Mouse (Mus musculus): ENCODE measurements at regions not wholly inside any gene's neighbourhood (a gene's known extent, or its start where the extent isn't known, plus 50 kb on each side); places are given as distances from the start of the nearest gene placed in this dataset.

DNA sequence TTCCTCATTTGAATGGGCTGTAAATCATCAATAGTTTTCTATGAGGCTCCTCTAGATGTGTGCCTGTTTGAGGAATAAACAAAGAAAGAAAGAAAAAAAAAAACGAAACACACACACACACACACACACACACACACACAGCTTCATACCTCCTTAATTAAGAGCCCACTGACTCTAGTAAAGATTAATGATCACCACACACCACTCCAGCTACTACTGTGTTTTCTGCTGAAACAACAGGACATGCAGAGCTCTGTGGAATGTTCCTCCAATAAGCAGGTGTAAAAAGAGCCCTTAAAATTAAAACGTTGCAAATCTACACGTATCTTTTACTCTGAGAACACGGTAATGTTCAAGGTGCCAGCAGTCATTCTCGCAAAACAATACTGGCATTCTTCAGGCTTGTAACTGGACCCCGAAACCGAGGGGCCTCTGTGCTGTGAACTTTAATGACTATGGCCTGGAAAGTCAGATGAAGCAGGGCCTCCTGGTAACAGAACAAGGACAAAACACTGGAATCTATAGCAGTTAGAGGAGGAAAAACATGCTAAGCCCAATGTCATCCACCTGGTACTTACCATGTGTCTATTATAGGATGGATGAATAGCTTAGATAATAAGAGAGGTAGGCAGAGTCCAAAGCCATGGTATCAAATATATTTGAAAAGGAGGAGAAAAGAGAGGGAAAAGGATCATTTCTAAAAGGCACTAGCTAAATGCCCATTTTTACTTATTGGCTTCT is 151.7 kb downstream of the Gm11361 start:
- TF ChIP-seq CTCF (IDR thresholded peaks at IDR 0.05): no peak
- no peak for TF ChIP-seq EP300 (IDR thresholded peaks at IDR 0.05)

Data from lung, postnatal 0 days (tissue).